Comparison of ENCODE assay signal across 9 mouse cellular contexts in genomic region chr7:19184250-19184649, GRCm38 (mm10). TPM values are rescaled to one million over a fixed set of nuclear protein-coding genes. Genes with fewer than 3 reads are reported as not detected.
DNase-seq lines count a peak whose midpoint lies in the region; ATAC-seq lines count a peak whose summit lies in the region.
"Had no signal": no experiment of that assay in that cellular context is flagged by ENCODE, and none has a peak within 500 bp of the region (broad histone marks: within the 10 kb centered on the region; RNA-seq: fewer than 3 reads in every experiment).

No protein-coding gene starts in this region.

- 54% methylated on average over 2 of the region's 2 CpGs for WGBS in heart, embryonic 14.5 days
- WGBS in heart, embryonic 11.5 days (ENCODE audit: insufficient replicate concordance): 86% methylated on average over 2 of the region's 2 CpGs
- 84% methylated on average over 2 of the region's 2 CpGs for WGBS in midbrain, embryonic 12.5 days
- WGBS in midbrain, embryonic 13.5 days: 81% methylated on average over 2 of the region's 2 CpGs
- WGBS in forebrain, embryonic 13.5 days: 72% methylated on average over 2 of the region's 2 CpGs

- H3K27me3 ChIP-seq in heart, embryonic 14.5 days (ENCODE audit: control insufficient read depth, insufficient read depth, low read length): peaks cover 9% of the 10 kb centered on the region
- H3K27me3 ChIP-seq in heart, embryonic 11.5 days (ENCODE audit: control insufficient read depth, insufficient read depth, low read length): peaks cover 3% of the 10 kb centered on the region; the same call in 1 of the 2 replicates
- H3K27me3 ChIP-seq in midbrain, embryonic 12.5 days: peaks cover 24% of the 10 kb centered on the region
- H3K27me3 ChIP-seq in midbrain, embryonic 13.5 days: peaks cover 18% of the 10 kb centered on the region
- H3K27me3 ChIP-seq in forebrain, embryonic 13.5 days: peaks cover 15% of the 10 kb centered on the region

- DNase-seq in skeletal muscle tissue, adult 2 months (ENCODE audit: low read depth, low spot score): peak; percentile 43
- DNase-seq in yolk sac, embryonic 10.5 days (ENCODE audit: low spot score): no peak

- peak overlapping the region; percentile 39; the same call in 1 of the 2 replicates for H3K9ac ChIP-seq in heart, embryonic 14.5 days (ENCODE audit: low read length)
- H3K9ac ChIP-seq in heart, embryonic 11.5 days (ENCODE audit: low read depth, low read length): no peak overlapping the region
- no peak overlapping the region for H3K9ac ChIP-seq in midbrain, embryonic 12.5 days (replicated peaks)
- no peak overlapping the region for H3K9ac ChIP-seq in midbrain, embryonic 13.5 days (replicated peaks)
- H3K9ac ChIP-seq in forebrain, embryonic 13.5 days: 0 out of 2 replicates have a peak overlapping the region, but pooled peaks have one; percentile 43
- H3K9ac ChIP-seq: liver, embryonic 15.5 days had no signal

- H3K27ac ChIP-seq in heart, embryonic 14.5 days (replicated peaks in 1 of 2; ENCODE audit: control insufficient read depth in 1 of 2, insufficient read depth in 1 of 2, low read depth in 2 of 2, low read length in 2 of 2): peak overlapping the region; percentile 59 to 80
- no peak overlapping the region for H3K27ac ChIP-seq in heart, embryonic 11.5 days (ENCODE audit: low read depth, low read length)
- peak overlapping the region; percentile 35; the same call in 1 of the 2 replicates for H3K27ac ChIP-seq in midbrain, embryonic 12.5 days (replicated peaks)
- H3K27ac ChIP-seq in midbrain, embryonic 13.5 days: no peak overlapping the region
- H3K27ac ChIP-seq in forebrain, embryonic 13.5 days: peak overlapping the region; percentile 90
- H3K27ac ChIP-seq: liver, embryonic 15.5 days had no signal

- H3K9me3 ChIP-seq in heart, embryonic 14.5 days (ENCODE audit: control insufficient read depth, low read length): no peaks in the 10 kb centered on the region
- H3K9me3 ChIP-seq in heart, embryonic 11.5 days (replicated peaks; ENCODE audit: control insufficient read depth, low read length): no peaks in the 10 kb centered on the region
- no peaks in the 10 kb centered on the region for H3K9me3 ChIP-seq in midbrain, embryonic 12.5 days
- H3K9me3 ChIP-seq in midbrain, embryonic 13.5 days: no peaks in the 10 kb centered on the region
- no peaks in the 10 kb centered on the region for H3K9me3 ChIP-seq in forebrain, embryonic 13.5 days (replicated peaks)
- H3K9me3 ChIP-seq: liver, embryonic 15.5 days had no signal

- H3K4me3 ChIP-seq in heart, embryonic 14.5 days (ENCODE audit: control insufficient read depth in 1 of 2, insufficient read depth in 1 of 2, low read depth in 1 of 2, low read length in 2 of 2): no peak overlapping the region
- H3K4me3 ChIP-seq in heart, embryonic 11.5 days (ENCODE audit: low read depth, low read length): no peak overlapping the region
- H3K4me3 ChIP-seq in midbrain, embryonic 12.5 days: no peak overlapping the region
- H3K4me3 ChIP-seq in midbrain, embryonic 13.5 days (replicated peaks): no peak overlapping the region
- H3K4me3 ChIP-seq in forebrain, embryonic 13.5 days: no peak overlapping the region
- H3K4me3 ChIP-seq: liver, embryonic 15.5 days had no signal

- no peak for ATAC-seq in heart, embryonic 14.5 days (ENCODE audit: insufficient number of reproducible peaks, insufficient read depth, low FRiP score, low read depth)
- ATAC-seq in heart, embryonic 11.5 days (replicated peaks; ENCODE audit: insufficient number of reproducible peaks, low FRiP score, low TSS enrichment): no peak
- no peak for ATAC-seq in midbrain, embryonic 12.5 days (ENCODE audit: low FRiP score, low read depth)
- ATAC-seq in midbrain, embryonic 13.5 days: no peak
- 0 out of 2 replicates have a peak, but pooled peaks have one; percentile 6 for ATAC-seq in forebrain, embryonic 13.5 days
- ATAC-seq in megakaryocyte-erythroid progenitor cell, adult 5-6 weeks (replicated peaks; ENCODE audit: low FRiP score, low TSS enrichment, poor library complexity, severe bottlenecking): no peak

- peak overlapping the region; percentile 31; the same call in 1 of the 2 replicates for H3K4me2 ChIP-seq in heart, embryonic 14.5 days (ENCODE audit: low read length)
- H3K4me2 ChIP-seq in heart, embryonic 11.5 days: no peak overlapping the region
- H3K4me2 ChIP-seq in midbrain, embryonic 12.5 days (replicated peaks): no peak overlapping the region
- no peak overlapping the region for H3K4me2 ChIP-seq in midbrain, embryonic 13.5 days (replicated peaks)
- H3K4me2 ChIP-seq in forebrain, embryonic 13.5 days: peak overlapping the region; percentile 46; the same call in 1 of the 2 replicates
- H3K4me2 ChIP-seq: liver, embryonic 15.5 days had no signal

- peaks cover 13 to 26% of the 10 kb centered on the region in 2 experiments for H3K4me1 ChIP-seq in heart, embryonic 14.5 days (ENCODE audit: control insufficient read depth in 2 of 2, insufficient read depth in 2 of 2, low read length in 2 of 2)
- H3K4me1 ChIP-seq in heart, embryonic 11.5 days (ENCODE audit: control insufficient read depth, insufficient read depth, low read length): peaks cover 21% of the 10 kb centered on the region
- H3K4me1 ChIP-seq in midbrain, embryonic 12.5 days: peaks cover 35% of the 10 kb centered on the region
- H3K4me1 ChIP-seq in midbrain, embryonic 13.5 days (replicated peaks): peaks cover 30% of the 10 kb centered on the region
- peaks cover 45% of the 10 kb centered on the region for H3K4me1 ChIP-seq in forebrain, embryonic 13.5 days

- H3K36me3 ChIP-seq in heart, embryonic 14.5 days (ENCODE audit: control insufficient read depth, insufficient read depth, low read length): peaks cover 36% of the 10 kb centered on the region
- peaks cover 3% of the 10 kb centered on the region; the same call in 1 of the 2 replicates for H3K36me3 ChIP-seq in heart, embryonic 11.5 days (ENCODE audit: control insufficient read depth, insufficient read depth, low read length)
- peaks cover 29% of the 10 kb centered on the region; the same call in 1 of the 2 replicates for H3K36me3 ChIP-seq in midbrain, embryonic 12.5 days
- H3K36me3 ChIP-seq in midbrain, embryonic 13.5 days: peaks cover 62% of the 10 kb centered on the region
- peaks cover 37% of the 10 kb centered on the region for H3K36me3 ChIP-seq in forebrain, embryonic 13.5 days (ENCODE audit: poor library complexity, severe bottlenecking)
- H3K36me3 ChIP-seq: liver, embryonic 15.5 days had no signal

RNA-seq across cellular contexts. Expression of gene Eml2, which starts 8.0 kb away (rescaled TPM):
- polyA plus RNA-seq in heart, embryonic 14.5 days (2014; fragmentation: Nextera tagmentation; extraction: Ambion mirVana): 8.3 and 9.5 TPM in 2 replicates
- 5.4 and 6.9 TPM in 2 replicates for polyA plus RNA-seq in heart, embryonic 11.5 days (2014; fragmentation: Nextera tagmentation; extraction: Ambion mirVana)
- polyA plus RNA-seq in midbrain, embryonic 12.5 days (2016; fragmentation: Nextera tagmentation; extraction: Ambion mirVana): 5.4 and 6.0 TPM in 2 replicates
- 6.3 and 10.0 TPM in 2 replicates for polyA plus RNA-seq in midbrain, embryonic 13.5 days (2015; fragmentation: Nextera tagmentation; extraction: Ambion mirVana)
- 6.4 and 7.0 TPM in 2 replicates for polyA plus RNA-seq in forebrain, embryonic 13.5 days (2015; fragmentation: Nextera tagmentation; extraction: Ambion mirVana)
- 4.8 and 11.4 TPM in 2 replicates for total RNA-seq in megakaryocyte-erythroid progenitor cell, adult 5-6 weeks (2014; fragmentation: Nextera tagmentation)
- total RNA-seq in megakaryocyte-erythroid progenitor cell, adult 5-6 weeks (2017): 4.8 and 6.6 TPM in 2 replicates

RNA-seq across cellular contexts. Expression of gene Gipr, which starts 18.3 kb away (rescaled TPM):
- 51.5 and 52.6 TPM in 2 replicates for polyA plus RNA-seq in heart, embryonic 14.5 days (2014; fragmentation: Nextera tagmentation; extraction: Ambion mirVana)
- polyA plus RNA-seq in heart, embryonic 11.5 days (2014; fragmentation: Nextera tagmentation; extraction: Ambion mirVana): 9.0 and 10.8 TPM in 2 replicates
- 2.1 and 3.4 TPM in 2 replicates for polyA plus RNA-seq in midbrain, embryonic 12.5 days (2016; fragmentation: Nextera tagmentation; extraction: Ambion mirVana)
- 2.6 and 3.4 TPM in 2 replicates for polyA plus RNA-seq in midbrain, embryonic 13.5 days (2015; fragmentation: Nextera tagmentation; extraction: Ambion mirVana)
- 5.2 and 6.6 TPM in 2 replicates for polyA plus RNA-seq in forebrain, embryonic 13.5 days (2015; fragmentation: Nextera tagmentation; extraction: Ambion mirVana)
- not detected in 2 replicates for total RNA-seq in megakaryocyte-erythroid progenitor cell, adult 5-6 weeks (2014; fragmentation: Nextera tagmentation)
- total RNA-seq in megakaryocyte-erythroid progenitor cell, adult 5-6 weeks (2017): 0.95 TPM in 1 of 2 replicates, not detected in the other

RNA-seq across cellular contexts. Expression of gene Gpr4, which starts 28.1 kb away (rescaled TPM):
- 1.6 and 1.9 TPM in 2 replicates for polyA plus RNA-seq in heart, embryonic 14.5 days (2014; fragmentation: Nextera tagmentation; extraction: Ambion mirVana)
- polyA plus RNA-seq in heart, embryonic 11.5 days (2014; fragmentation: Nextera tagmentation; extraction: Ambion mirVana): 1.3 and 1.4 TPM in 2 replicates
- polyA plus RNA-seq in midbrain, embryonic 12.5 days (2016; fragmentation: Nextera tagmentation; extraction: Ambion mirVana): 1.6 and 2.0 TPM in 2 replicates
- 1.8 and 1.9 TPM in 2 replicates for polyA plus RNA-seq in midbrain, embryonic 13.5 days (2015; fragmentation: Nextera tagmentation; extraction: Ambion mirVana)
- polyA plus RNA-seq in forebrain, embryonic 13.5 days (2015; fragmentation: Nextera tagmentation; extraction: Ambion mirVana): 1.2 and 1.3 TPM in 2 replicates
- total RNA-seq in megakaryocyte-erythroid progenitor cell, adult 5-6 weeks (2014; fragmentation: Nextera tagmentation): 0.64 TPM in 1 of 2 replicates, not detected in the other
- not detected in 2 replicates for total RNA-seq in megakaryocyte-erythroid progenitor cell, adult 5-6 weeks (2017)

RNA-seq across cellular contexts. Expression of gene Snrpd2, which starts 34.7 kb away (rescaled TPM):
- polyA plus RNA-seq in heart, embryonic 14.5 days (2014; fragmentation: Nextera tagmentation; extraction: Ambion mirVana): 104 and 111 TPM in 2 replicates
- polyA plus RNA-seq in heart, embryonic 11.5 days (2014; fragmentation: Nextera tagmentation; extraction: Ambion mirVana): 120 and 125 TPM in 2 replicates
- 136 and 139 TPM in 2 replicates for polyA plus RNA-seq in midbrain, embryonic 12.5 days (2016; fragmentation: Nextera tagmentation; extraction: Ambion mirVana)
- 124 and 126 TPM in 2 replicates for polyA plus RNA-seq in midbrain, embryonic 13.5 days (2015; fragmentation: Nextera tagmentation; extraction: Ambion mirVana)
- 159 and 164 TPM in 2 replicates for polyA plus RNA-seq in forebrain, embryonic 13.5 days (2015; fragmentation: Nextera tagmentation; extraction: Ambion mirVana)
- 146 and 165 TPM in 2 replicates for total RNA-seq in megakaryocyte-erythroid progenitor cell, adult 5-6 weeks (2014; fragmentation: Nextera tagmentation)
- total RNA-seq in megakaryocyte-erythroid progenitor cell, adult 5-6 weeks (2017): 80.7 and 93.4 TPM in 2 replicates

RNA-seq across cellular contexts. Expression of gene Qpctl, which starts 35.2 kb away (rescaled TPM):
- 7.0 and 7.8 TPM in 2 replicates for polyA plus RNA-seq in heart, embryonic 14.5 days (2014; fragmentation: Nextera tagmentation; extraction: Ambion mirVana)
- polyA plus RNA-seq in heart, embryonic 11.5 days (2014; fragmentation: Nextera tagmentation; extraction: Ambion mirVana): 6.4 and 7.6 TPM in 2 replicates
- polyA plus RNA-seq in midbrain, embryonic 12.5 days (2016; fragmentation: Nextera tagmentation; extraction: Ambion mirVana): 21.0 and 22.0 TPM in 2 replicates
- 22.5 and 23.9 TPM in 2 replicates for polyA plus RNA-seq in midbrain, embryonic 13.5 days (2015; fragmentation: Nextera tagmentation; extraction: Ambion mirVana)
- polyA plus RNA-seq in forebrain, embryonic 13.5 days (2015; fragmentation: Nextera tagmentation; extraction: Ambion mirVana): 16.5 and 17.7 TPM in 2 replicates
- 2.4 and 5.1 TPM in 2 replicates for total RNA-seq in megakaryocyte-erythroid progenitor cell, adult 5-6 weeks (2014; fragmentation: Nextera tagmentation)
- 1.1 and 5.5 TPM in 2 replicates for total RNA-seq in megakaryocyte-erythroid progenitor cell, adult 5-6 weeks (2017)

Comparison
In these comparisons a context has a peak if more than half of its experiments do, and no peak if none do; other contexts are left out.
1. H3K27ac ChIP-seq: peak in heart, embryonic 14.5 days (2 of 2), midbrain, embryonic 12.5 days (single experiment) and forebrain, embryonic 13.5 days (single experiment); none in heart, embryonic 11.5 days (single experiment) and midbrain, embryonic 13.5 days (single experiment).
2. H3K4me2 ChIP-seq: peak in heart, embryonic 14.5 days (single experiment) and forebrain, embryonic 13.5 days (single experiment); none in heart, embryonic 11.5 days (single experiment), midbrain, embryonic 12.5 days (single experiment) and midbrain, embryonic 13.5 days (single experiment).
3. H3K9ac ChIP-seq: peak in heart, embryonic 14.5 days (single experiment) and forebrain, embryonic 13.5 days (single experiment); none in heart, embryonic 11.5 days (single experiment), midbrain, embryonic 12.5 days (single experiment) and midbrain, embryonic 13.5 days (single experiment).